Mouse (Mus musculus): Measurements from ENCODE around the gene Gemin2. TPM values are rescaled to one million over a fixed set of nuclear protein-coding genes. Genes with fewer than 3 reads are reported as not detected.

Gemin2 gene
- total RNA-seq, 1 experiment = 24.5 TPM

- Histone ChIP-seq H3K9ac (ENCODE audit: insufficient read depth, low read depth, low read length, poor library complexity, severe bottlenecking) (no peak overlapping the region), H3K9me3 (ENCODE audit: control insufficient read depth, insufficient read depth, low read depth, low read length) (no peaks in the 10 kb centered on the region), H3K4me1 (ENCODE audit: control insufficient read depth in 2 of 2, insufficient read depth in 2 of 2, low read length in 2 of 2, poor library complexity in 1 of 2) (no peaks in the 10 kb centered on the region), H3K27ac (ENCODE audit: insufficient read depth, low read depth, low read length, poor library complexity, severe bottlenecking) (no peak overlapping the region), H3K36me3 (ENCODE audit: control insufficient read depth, insufficient read depth, low read length, poor library complexity, severe bottlenecking) (peaks cover 26% of the 10 kb centered on the region), H3K4me3 (ENCODE audit: insufficient read depth in 1 of 2, low read depth in 1 of 2, low read length in 2 of 2, poor library complexity in 1 of 2, severe bottlenecking in 1 of 2) (no peak overlapping the region)
- TF ChIP-seq HCFC1 (IDR thresholded peaks at IDR 0.05; ENCODE audit: borderline replicate concordance, insufficient read depth, low read length) (no peak), MAFK (IDR thresholded peaks at IDR 0.05; ENCODE audit: insufficient read depth, low read depth, low read length) (no peak), CHD2 (IDR thresholded peaks at IDR 0.05; ENCODE audit: low read depth, low read length) (no peak), ZNF384 (IDR thresholded peaks at IDR 0.05; ENCODE audit: low read depth, low read length) (no peak), ZC3H11A (IDR thresholded peaks at IDR 0.05; ENCODE audit: borderline replicate concordance, low read depth, low read length) (no peak)
- DNase-seq (ENCODE audit: low read depth, low spot score) = no peak
- in situ Hi-C loops (cut with MboI; ENCODE audit: low sequenced_read_pairs in 2 of 2, unreplicated experiment in 2 of 2) = no loop called here
Measured at GRCm38 (mm10) chr12:59017970-59018369, 4.8 kb downstream of the Gemin2 start.

DNA sequence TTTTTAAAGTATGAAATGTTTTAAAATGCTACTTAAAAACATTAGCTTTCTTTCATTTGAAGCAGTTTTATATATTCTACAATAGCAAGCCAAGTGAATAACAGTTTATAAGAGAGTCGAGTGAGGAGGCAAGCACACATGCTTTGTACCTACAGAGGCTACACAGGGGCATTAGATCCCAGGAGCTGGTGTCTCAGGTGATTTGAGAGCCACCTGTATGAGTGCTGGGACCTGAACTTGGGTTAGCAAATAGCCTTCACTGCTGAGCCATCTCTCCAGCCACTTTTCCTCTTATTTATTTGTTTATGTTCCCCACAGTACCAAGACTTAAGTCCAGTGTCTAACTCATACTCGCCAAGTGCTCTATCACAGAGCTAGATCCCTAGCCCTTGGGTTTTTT lies 6.7 kb downstream of the Gemin2 start:
- Histone ChIP-seq H3K4me3 (ENCODE audit: insufficient read depth in 1 of 2, low read depth in 1 of 2, low read length in 2 of 2, poor library complexity in 1 of 2, severe bottlenecking in 1 of 2) (no peak overlapping the region), H3K36me3 (ENCODE audit: control insufficient read depth, insufficient read depth, low read length, poor library complexity, severe bottlenecking) (peaks cover 28% of the 10 kb centered on the region), H3K4me1 (ENCODE audit: control insufficient read depth in 2 of 2, insufficient read depth in 2 of 2, low read length in 2 of 2, poor library complexity in 1 of 2) (no peaks in the 10 kb centered on the region), H3K9ac (ENCODE audit: insufficient read depth, low read depth, low read length, poor library complexity, severe bottlenecking) (no peak overlapping the region), H3K9me3 (ENCODE audit: control insufficient read depth, insufficient read depth, low read depth, low read length) (no peaks in the 10 kb centered on the region), H3K27ac (ENCODE audit: insufficient read depth, low read depth, low read length, poor library complexity, severe bottlenecking) (no peak overlapping the region)
- no peak for DNase-seq (ENCODE audit: low read depth, low spot score)
- TF ChIP-seq MAFK (IDR thresholded peaks at IDR 0.05; ENCODE audit: insufficient read depth, low read depth, low read length) (no peak), CHD2 (IDR thresholded peaks at IDR 0.05; ENCODE audit: low read depth, low read length) (no peak), ZNF384 (IDR thresholded peaks at IDR 0.05; ENCODE audit: low read depth, low read length) (no peak), HCFC1 (IDR thresholded peaks at IDR 0.05; ENCODE audit: borderline replicate concordance, insufficient read depth, low read length) (no peak), ZC3H11A (IDR thresholded peaks at IDR 0.05; ENCODE audit: borderline replicate concordance, low read depth, low read length) (no peak)
- in situ Hi-C loops (cut with MboI; ENCODE audit: low sequenced_read_pairs in 2 of 2, unreplicated experiment in 2 of 2) = no loop called here

GRCm38 (mm10) chr12:59021306-59021705 lies 8.1 kb downstream of the Gemin2 start:
- DNase-seq (ENCODE audit: low read depth, low spot score) = no peak
- Histone ChIP-seq H3K27ac (ENCODE audit: insufficient read depth, low read depth, low read length, poor library complexity, severe bottlenecking) (no peak overlapping the region), H3K9me3 (ENCODE audit: control insufficient read depth, insufficient read depth, low read depth, low read length) (no peaks in the 10 kb centered on the region), H3K9ac (ENCODE audit: insufficient read depth, low read depth, low read length, poor library complexity, severe bottlenecking) (no peak overlapping the region), H3K4me1 (ENCODE audit: control insufficient read depth in 2 of 2, insufficient read depth in 2 of 2, low read length in 2 of 2, poor library complexity in 1 of 2) (no peaks in the 10 kb centered on the region), H3K4me3 (ENCODE audit: insufficient read depth in 1 of 2, low read depth in 1 of 2, low read length in 2 of 2, poor library complexity in 1 of 2, severe bottlenecking in 1 of 2) (no peak overlapping the region), H3K36me3 (ENCODE audit: control insufficient read depth, insufficient read depth, low read length, poor library complexity, severe bottlenecking) (peaks cover 26% of the 10 kb centered on the region)
- in situ Hi-C loops (cut with MboI; ENCODE audit: low sequenced_read_pairs in 2 of 2, unreplicated experiment in 2 of 2) = no loop called here
- TF ChIP-seq HCFC1 (IDR thresholded peaks at IDR 0.05; ENCODE audit: borderline replicate concordance, insufficient read depth, low read length) = no peak
- no peak for TF ChIP-seq ZNF384 (IDR thresholded peaks at IDR 0.05; ENCODE audit: low read depth, low read length)
- no peak for TF ChIP-seq MAFK (IDR thresholded peaks at IDR 0.05; ENCODE audit: insufficient read depth, low read depth, low read length)
- no peak for TF ChIP-seq CHD2 (IDR thresholded peaks at IDR 0.05; ENCODE audit: low read depth, low read length)
- no peak for TF ChIP-seq ZC3H11A (IDR thresholded peaks at IDR 0.05; ENCODE audit: borderline replicate concordance, low read depth, low read length)

GRCm38 (mm10) chr12:59032101-59032500 lies 18.9 kb downstream of the Gemin2 start:
- H3K9me3 ChIP-seq (ENCODE audit: control insufficient read depth, insufficient read depth, low read depth, low read length) = no peaks in the 10 kb centered on the region
- no peak overlapping the region for H3K4me3 ChIP-seq (ENCODE audit: insufficient read depth in 1 of 2, low read depth in 1 of 2, low read length in 2 of 2, poor library complexity in 1 of 2, severe bottlenecking in 1 of 2)
- peaks cover 5% of the 10 kb centered on the region; the same call in 1 of the 2 replicates for H3K36me3 ChIP-seq (ENCODE audit: control insufficient read depth, insufficient read depth, low read length, poor library complexity, severe bottlenecking)
- no peaks in the 10 kb centered on the region for H3K4me1 ChIP-seq (ENCODE audit: control insufficient read depth in 2 of 2, insufficient read depth in 2 of 2, low read length in 2 of 2, poor library complexity in 1 of 2)
- H3K9ac ChIP-seq (ENCODE audit: insufficient read depth, low read depth, low read length, poor library complexity, severe bottlenecking) = no peak overlapping the region
- in situ Hi-C loops (cut with MboI; ENCODE audit: low sequenced_read_pairs in 2 of 2, unreplicated experiment in 2 of 2) = no loop called here
- H3K27ac ChIP-seq (ENCODE audit: insufficient read depth, low read depth, low read length, poor library complexity, severe bottlenecking) = no peak overlapping the region
- TF ChIP-seq HCFC1 (IDR thresholded peaks at IDR 0.05; ENCODE audit: borderline replicate concordance, insufficient read depth, low read length) (no peak), MAFK (IDR thresholded peaks at IDR 0.05; ENCODE audit: insufficient read depth, low read depth, low read length) (no peak), CHD2 (IDR thresholded peaks at IDR 0.05; ENCODE audit: low read depth, low read length) (no peak), ZNF384 (IDR thresholded peaks at IDR 0.05; ENCODE audit: low read depth, low read length) (no peak), ZC3H11A (IDR thresholded peaks at IDR 0.05; ENCODE audit: borderline replicate concordance, low read depth, low read length) (no peak)
- DNase-seq (ENCODE audit: low read depth, low spot score) = peak; percentile 35
